Mouse (Mus musculus): ENCODE data around the gene Rps6kb1. TPM values are rescaled to one million over a fixed set of nuclear protein-coding genes. Genes with fewer than 3 reads are reported as not detected.
"Not testable (repeated sequence)": the region's sequence is repeated elsewhere in the genome, so short reads cannot be mapped to it uniquely, and the experiment has no call there.

The Rps6kb1 gene
- polyA plus RNA-seq, 1 experiment from 2014 or later = 57.8 TPM

DNA sequence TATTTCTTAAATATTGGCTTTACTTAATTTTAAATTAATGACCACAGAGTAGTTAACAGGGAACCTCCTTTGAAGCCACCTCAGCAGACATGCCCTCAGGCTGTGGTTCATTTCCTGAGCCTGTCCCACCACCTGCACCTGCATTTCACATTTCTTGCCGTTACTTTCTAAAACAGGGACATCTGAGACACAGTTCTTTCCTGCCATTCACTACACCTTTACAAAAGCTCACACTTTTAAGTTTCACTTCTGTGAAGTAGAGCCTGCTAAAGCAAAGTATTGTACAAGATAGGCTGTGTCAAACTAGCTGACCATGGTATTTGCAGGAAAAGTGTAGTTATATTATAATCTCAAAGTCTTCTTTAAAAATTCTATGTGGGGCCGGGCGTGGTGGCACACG is 5.8 kb downstream of the Rps6kb1 start:
- H3K9ac ChIP-seq (ENCODE audit: low read depth, low read length) = no peak overlapping the region
- no peak overlapping the region for H3K4me3 ChIP-seq (ENCODE audit: low read depth, low read length)
- 92% methylated on average over 4 of the region's 4 CpGs for WGBS
- H3K9me3 ChIP-seq (ENCODE audit: control insufficient read depth, low read length) = no peaks in the 10 kb centered on the region
- ATAC-seq (ENCODE audit: low FRiP score) (no peak), DNase-seq (ENCODE audit: low spot score) (no peak)
- no peaks in the 10 kb centered on the region for H3K27me3 ChIP-seq (ENCODE audit: control insufficient read depth, insufficient read depth, low read length)
- H3K27ac ChIP-seq (ENCODE audit: low read depth, low read length) = no peak overlapping the region
- H3K4me2 ChIP-seq (replicated peaks; ENCODE audit: low read depth, low read length) = no peak overlapping the region
- no peaks in the 10 kb centered on the region for H3K4me1 ChIP-seq (replicated peaks; ENCODE audit: control insufficient read depth, insufficient read depth, low read length)
- no peaks in the 10 kb centered on the region for H3K36me3 ChIP-seq (ENCODE audit: control insufficient read depth, insufficient read depth, low read length)

DNA sequence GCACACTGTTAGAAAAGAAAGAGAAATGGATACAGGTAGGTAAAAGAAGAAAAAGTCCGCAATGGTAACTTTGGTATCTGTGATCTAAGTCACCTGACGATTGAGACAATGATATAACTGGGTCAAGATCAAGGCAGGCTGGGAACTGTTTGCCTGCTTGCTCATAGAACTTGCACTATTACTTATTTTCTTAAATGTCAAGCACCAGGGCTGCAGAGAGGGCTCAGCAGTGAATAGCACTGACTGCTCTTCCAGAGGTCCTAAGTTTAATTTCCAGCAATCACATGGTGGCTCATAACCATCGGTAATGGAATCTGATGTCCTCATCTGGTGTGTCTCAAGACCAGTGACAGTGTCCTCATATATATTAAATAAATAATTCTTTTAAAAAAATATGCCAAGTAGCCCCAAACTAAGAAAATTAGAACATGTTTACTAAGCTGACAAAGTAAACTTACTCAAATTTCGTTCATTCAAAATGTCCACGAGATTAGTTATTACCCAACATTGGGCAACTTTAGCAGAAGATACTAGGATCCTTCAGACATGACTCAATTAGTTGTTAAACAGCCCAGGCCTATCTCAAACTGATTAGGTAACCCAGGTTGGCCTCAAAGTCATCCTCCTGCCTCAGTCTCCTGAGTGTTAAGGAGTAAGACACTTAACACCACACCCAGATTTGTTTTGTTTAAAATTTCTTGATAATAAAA is 10.2 kb downstream of the Rps6kb1 start:
- Histone ChIP-seq H3K4me3 (ENCODE audit: low read depth, low read length) (no peak overlapping the region), H3K4me1 (replicated peaks; ENCODE audit: control insufficient read depth, insufficient read depth, low read length) (no peaks in the 10 kb centered on the region), H3K27me3 (ENCODE audit: control insufficient read depth, insufficient read depth, low read length) (no peaks in the 10 kb centered on the region), H3K4me2 (replicated peaks; ENCODE audit: low read depth, low read length) (no peak overlapping the region), H3K36me3 (ENCODE audit: control insufficient read depth, insufficient read depth, low read length) (no peaks in the 10 kb centered on the region), H3K9ac (ENCODE audit: low read depth, low read length) (no peak overlapping the region), H3K9me3 (ENCODE audit: control insufficient read depth, low read length) (no peaks in the 10 kb centered on the region), H3K27ac (ENCODE audit: low read depth, low read length) (no peak overlapping the region)
- ATAC-seq (ENCODE audit: low FRiP score) (no peak), DNase-seq (ENCODE audit: low spot score) (no peak)
- WGBS = 97% methylated on average over 5 of the region's 5 CpGs

DNA sequence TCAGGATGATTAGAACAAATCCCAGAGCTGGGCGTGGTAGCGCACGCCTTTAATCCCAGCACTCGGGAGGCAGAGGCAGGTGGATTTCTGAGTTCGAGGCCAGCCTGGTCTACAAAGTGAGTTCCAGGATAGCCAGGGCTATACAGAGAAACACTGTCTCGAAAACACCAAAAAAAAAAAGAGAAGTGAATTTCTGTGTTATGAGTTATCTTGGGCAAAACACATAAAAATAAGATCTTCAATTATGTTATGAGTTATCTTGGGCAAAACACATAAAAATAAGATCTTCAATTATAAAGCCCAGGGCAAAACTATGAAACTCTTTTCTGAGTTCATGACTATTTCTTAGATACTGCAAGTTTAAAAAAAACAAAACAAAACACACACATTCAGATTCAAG is 11.3 kb downstream of the Rps6kb1 start:
- H3K27ac ChIP-seq (ENCODE audit: low read depth, low read length); H3K4me2 ChIP-seq (replicated peaks; ENCODE audit: low read depth, low read length); H3K9me3 ChIP-seq (ENCODE audit: control insufficient read depth, low read length); H3K4me3 ChIP-seq (ENCODE audit: low read depth, low read length); H3K27me3 ChIP-seq (ENCODE audit: control insufficient read depth, insufficient read depth, low read length); H3K4me1 ChIP-seq (replicated peaks; ENCODE audit: control insufficient read depth, insufficient read depth, low read length); ATAC-seq (ENCODE audit: low FRiP score); H3K9ac ChIP-seq (ENCODE audit: low read depth, low read length); DNase-seq (ENCODE audit: low spot score); H3K36me3 ChIP-seq (ENCODE audit: control insufficient read depth, insufficient read depth, low read length): not testable (repeated sequence)
- 91% methylated on average over 6 of the region's 6 CpGs for WGBS

DNA sequence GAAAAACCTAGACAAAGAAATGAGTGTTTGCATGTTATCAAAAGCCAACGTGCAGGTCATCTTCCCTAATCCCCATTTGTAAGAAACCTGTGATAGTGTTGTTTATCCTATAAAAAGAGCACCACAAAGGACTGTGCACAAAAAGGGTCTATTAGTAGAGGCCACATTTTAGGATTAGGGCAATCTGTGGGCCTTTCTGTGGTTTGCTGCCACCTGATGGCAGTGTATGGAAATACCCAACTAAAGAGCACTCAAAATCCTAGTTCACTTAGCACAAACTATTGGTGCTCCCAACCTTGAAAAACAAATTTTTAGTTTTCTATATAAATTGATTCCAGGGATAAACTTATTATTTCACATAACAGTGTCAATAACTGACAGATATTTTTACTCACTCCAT is 11.8 kb downstream of the Rps6kb1 start:
- Histone ChIP-seq H3K9me3 (ENCODE audit: control insufficient read depth, low read length) (no peaks in the 10 kb centered on the region), H3K27me3 (ENCODE audit: control insufficient read depth, insufficient read depth, low read length) (no peaks in the 10 kb centered on the region), H3K4me2 (replicated peaks; ENCODE audit: low read depth, low read length) (no peak overlapping the region), H3K9ac (ENCODE audit: low read depth, low read length) (no peak overlapping the region), H3K4me3 (ENCODE audit: low read depth, low read length) (no peak overlapping the region), H3K4me1 (replicated peaks; ENCODE audit: control insufficient read depth, insufficient read depth, low read length) (no peaks in the 10 kb centered on the region), H3K27ac (ENCODE audit: low read depth, low read length) (no peak overlapping the region), H3K36me3 (ENCODE audit: control insufficient read depth, insufficient read depth, low read length) (no peaks in the 10 kb centered on the region; the same call in 1 of the 2 replicates)
- 70% methylated on average over 1 of the region's 1 CpGs for WGBS
- DNase-seq (ENCODE audit: low spot score) (peak; percentile 39), ATAC-seq (ENCODE audit: low FRiP score) (no peak)

DNA sequence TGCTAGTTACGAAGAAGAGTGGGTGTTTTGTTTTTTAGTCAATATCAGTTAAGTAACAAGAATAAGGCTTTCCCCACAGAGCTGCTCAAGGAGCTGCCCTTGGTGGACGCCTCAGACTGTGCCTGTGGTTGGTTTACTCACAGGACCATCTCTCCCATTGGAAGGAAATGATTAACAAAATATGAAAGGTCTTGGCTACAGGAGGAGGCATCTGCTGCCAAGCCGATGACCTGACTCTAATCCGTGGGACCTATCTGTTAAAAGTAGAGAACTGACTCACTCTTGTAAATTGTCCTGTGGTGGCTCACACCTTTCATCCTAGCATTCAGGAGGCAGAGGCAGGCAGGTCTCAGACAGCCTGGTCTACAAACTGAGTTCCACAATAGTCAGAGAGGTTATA is 17.1 kb downstream of the Rps6kb1 start:
- no peak overlapping the region for H3K4me2 ChIP-seq (replicated peaks; ENCODE audit: low read depth, low read length)
- no peaks in the 10 kb centered on the region for H3K27me3 ChIP-seq (ENCODE audit: control insufficient read depth, insufficient read depth, low read length)
- H3K9ac ChIP-seq (ENCODE audit: low read depth, low read length) = no peak overlapping the region
- no peak overlapping the region for H3K27ac ChIP-seq (ENCODE audit: low read depth, low read length)
- H3K4me3 ChIP-seq (ENCODE audit: low read depth, low read length) = no peak overlapping the region
- ATAC-seq (ENCODE audit: low FRiP score) (no peak), DNase-seq (ENCODE audit: low spot score) (no peak)
- H3K9me3 ChIP-seq (ENCODE audit: control insufficient read depth, low read length) = no peaks in the 10 kb centered on the region
- WGBS = 94% methylated on average over 4 of the region's 4 CpGs
- peaks cover 7% of the 10 kb centered on the region; the same call in 1 of the 2 replicates for H3K36me3 ChIP-seq (ENCODE audit: control insufficient read depth, insufficient read depth, low read length)
- no peaks in the 10 kb centered on the region for H3K4me1 ChIP-seq (replicated peaks; ENCODE audit: control insufficient read depth, insufficient read depth, low read length)

DNA sequence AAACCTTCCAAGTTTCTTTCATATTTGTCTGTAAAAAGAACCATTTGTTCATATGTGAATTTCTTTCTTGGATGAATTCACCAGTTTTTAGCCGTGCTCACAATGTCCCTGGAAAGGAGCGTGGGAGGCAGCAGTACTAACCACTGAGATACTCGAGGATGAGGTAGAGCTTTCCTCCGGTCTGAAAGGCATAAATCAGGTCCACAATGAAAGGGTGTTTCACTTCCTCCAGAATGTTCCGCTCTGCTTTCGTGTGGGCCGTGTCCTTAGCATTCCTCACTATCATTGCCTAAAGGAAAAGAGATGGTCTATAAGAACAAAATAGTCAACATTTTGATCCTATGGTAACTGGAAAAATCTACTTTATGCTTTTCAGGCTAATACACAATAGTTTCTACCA is 24.9 kb downstream of the Rps6kb1 start:
- ATAC-seq (ENCODE audit: low FRiP score) (no peak), DNase-seq (ENCODE audit: low spot score) (no peak)
- Histone ChIP-seq H3K9ac (ENCODE audit: low read depth, low read length) (no peak overlapping the region), H3K27ac (ENCODE audit: low read depth, low read length) (no peak overlapping the region), H3K27me3 (ENCODE audit: control insufficient read depth, insufficient read depth, low read length) (no peaks in the 10 kb centered on the region), H3K4me1 (replicated peaks; ENCODE audit: control insufficient read depth, insufficient read depth, low read length) (no peaks in the 10 kb centered on the region), H3K4me2 (replicated peaks; ENCODE audit: low read depth, low read length) (no peak overlapping the region), H3K36me3 (ENCODE audit: control insufficient read depth, insufficient read depth, low read length) (peaks cover 20% of the 10 kb centered on the region), H3K9me3 (ENCODE audit: control insufficient read depth, low read length) (no peaks in the 10 kb centered on the region), H3K4me3 (ENCODE audit: low read depth, low read length) (no peak overlapping the region)
- 94% methylated on average over 7 of the region's 7 CpGs for WGBS

DNA sequence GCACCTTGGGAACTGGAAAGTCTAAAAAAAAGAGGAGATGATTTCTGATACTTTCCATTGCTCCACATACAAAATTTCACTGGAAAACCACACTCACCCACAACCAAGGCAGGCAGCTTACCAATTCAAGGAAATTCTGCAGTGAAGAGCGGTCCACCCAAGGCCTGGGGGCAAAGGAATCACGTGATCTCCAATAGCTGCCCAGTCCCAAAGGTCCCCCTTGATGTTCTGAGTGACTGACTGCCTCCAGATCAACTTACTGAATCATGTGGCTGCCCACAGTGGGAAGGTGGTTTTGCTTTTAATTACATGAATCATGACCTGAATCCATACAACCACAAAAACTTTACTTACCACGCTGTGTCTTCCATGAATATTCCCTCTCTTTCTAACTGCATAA is 27.4 kb downstream of the Rps6kb1 start:
- Histone ChIP-seq H3K9me3 (ENCODE audit: control insufficient read depth, low read length) (no peaks in the 10 kb centered on the region), H3K27me3 (ENCODE audit: control insufficient read depth, insufficient read depth, low read length) (no peaks in the 10 kb centered on the region), H3K4me1 (replicated peaks; ENCODE audit: control insufficient read depth, insufficient read depth, low read length) (no peaks in the 10 kb centered on the region), H3K4me3 (ENCODE audit: low read depth, low read length) (no peak overlapping the region), H3K4me2 (replicated peaks; ENCODE audit: low read depth, low read length) (no peak overlapping the region), H3K36me3 (ENCODE audit: control insufficient read depth, insufficient read depth, low read length) (peaks cover 15% of the 10 kb centered on the region), H3K9ac (ENCODE audit: low read depth, low read length) (no peak overlapping the region), H3K27ac (ENCODE audit: low read depth, low read length) (no peak overlapping the region)
- DNase-seq (ENCODE audit: low spot score) (no peak), ATAC-seq (ENCODE audit: low FRiP score) (no peak)
- 88% methylated on average over 3 of the region's 3 CpGs for WGBS

DNA sequence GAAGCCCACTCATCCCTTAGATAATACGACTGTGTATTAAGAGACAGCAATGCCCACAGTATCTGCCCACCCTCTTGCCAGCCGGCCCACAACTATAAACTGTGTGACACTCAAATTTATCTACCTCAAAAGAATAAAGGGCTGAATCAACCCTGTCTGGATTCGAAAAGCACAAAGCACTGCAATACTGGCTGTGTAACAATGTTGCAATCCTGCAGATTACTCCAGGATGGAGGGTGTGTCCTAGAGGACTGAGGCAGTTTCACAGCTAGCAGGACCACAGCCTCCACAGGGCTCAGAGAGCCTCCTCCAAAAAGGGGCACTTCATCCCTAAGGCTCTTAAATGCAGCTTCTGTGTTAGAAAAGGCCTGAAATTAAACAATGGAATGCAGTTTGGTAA is 28.0 kb downstream of the Rps6kb1 start:
- Histone ChIP-seq H3K4me1 (replicated peaks; ENCODE audit: control insufficient read depth, insufficient read depth, low read length) (no peaks in the 10 kb centered on the region), H3K36me3 (ENCODE audit: control insufficient read depth, insufficient read depth, low read length) (peaks cover 15% of the 10 kb centered on the region), H3K4me2 (replicated peaks; ENCODE audit: low read depth, low read length) (no peak overlapping the region), H3K27me3 (ENCODE audit: control insufficient read depth, insufficient read depth, low read length) (no peaks in the 10 kb centered on the region), H3K9ac (ENCODE audit: low read depth, low read length) (no peak overlapping the region), H3K27ac (ENCODE audit: low read depth, low read length) (no peak overlapping the region), H3K9me3 (ENCODE audit: control insufficient read depth, low read length) (no peaks in the 10 kb centered on the region), H3K4me3 (ENCODE audit: low read depth, low read length) (no peak overlapping the region)
- 92% methylated on average over 3 of the region's 3 CpGs for WGBS
- DNase-seq (ENCODE audit: low spot score) (no peak), ATAC-seq (ENCODE audit: low FRiP score) (no peak)

DNA sequence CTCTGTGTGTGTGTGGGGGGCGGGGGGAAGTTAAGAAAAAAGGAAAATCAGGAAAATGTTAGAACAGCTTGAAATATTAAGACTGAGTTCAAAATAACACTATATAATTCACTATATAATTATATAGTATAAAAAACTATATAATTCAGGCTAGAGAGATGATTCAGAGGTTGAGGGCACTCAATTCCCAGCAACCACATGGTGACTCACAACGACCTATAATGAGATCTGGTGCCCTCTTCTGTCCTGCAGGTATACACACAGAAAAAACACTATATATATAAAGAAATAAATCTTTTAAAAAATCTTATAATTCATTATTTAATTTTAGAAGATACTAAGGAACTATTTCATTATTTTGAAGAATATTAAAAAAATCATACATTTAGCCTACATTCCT is 36.6 kb downstream of the Rps6kb1 start:
- H3K36me3 ChIP-seq (ENCODE audit: control insufficient read depth, insufficient read depth, low read length) = peaks cover 5% of the 10 kb centered on the region; the same call in 1 of the 2 replicates

More for the DNA sequence above, 36.6 kb downstream of the Rps6kb1 start:
- no peak overlapping the region for H3K9ac ChIP-seq (ENCODE audit: low read depth, low read length)
- no peak overlapping the region for H3K4me3 ChIP-seq (ENCODE audit: low read depth, low read length)
- 90% methylated on average over 2 of the region's 2 CpGs for WGBS
- no peaks in the 10 kb centered on the region for H3K27me3 ChIP-seq (ENCODE audit: control insufficient read depth, insufficient read depth, low read length)
- no peak overlapping the region for H3K4me2 ChIP-seq (replicated peaks; ENCODE audit: low read depth, low read length)
- DNase-seq (ENCODE audit: low spot score) (no peak), ATAC-seq (ENCODE audit: low FRiP score) (no peak)
- H3K4me1 ChIP-seq (replicated peaks; ENCODE audit: control insufficient read depth, insufficient read depth, low read length) = no peaks in the 10 kb centered on the region
- no peak overlapping the region for H3K27ac ChIP-seq (ENCODE audit: low read depth, low read length)
- H3K9me3 ChIP-seq (ENCODE audit: control insufficient read depth, low read length) = no peaks in the 10 kb centered on the region

Measured in hindbrain, embryonic 11.5 days (tissue).